Comparison of ENCODE assay signal across 14 mouse cellular contexts in genomic region chr9:83687904-83688303, GRCm38 (mm10).
DNase-seq lines count a peak whose midpoint lies in the region; TF ChIP-seq lines count a peak whose summit lies in the region.
"Had no signal": no experiment of that assay in that cellular context is flagged by ENCODE, and none has a peak within 500 bp of the region (broad histone marks: within the 10 kb centered on the region; RNA-seq: fewer than 3 reads in every experiment).

No protein-coding gene starts in this region.

- TF ChIP-seq EP300 in heart, adult 2 months (IDR thresholded peaks at IDR 0.05; ENCODE audit: insufficient read depth, low read depth, low read length): no peak

- no peaks in the 10 kb centered on the region for H3K27me3 ChIP-seq in heart, adult 2 months (ENCODE audit: control insufficient read depth, insufficient read depth, low read length)
- peaks cover 15% of the 10 kb centered on the region for H3K27me3 ChIP-seq in embryonic facial prominence, embryonic 10.5 days (replicated peaks; ENCODE audit: low read depth, poor library complexity, severe bottlenecking)
- H3K27me3 ChIP-seq: CH12.LX; embryonic facial prominence, embryonic 15.5 days had no signal

- peaks cover 9% of the 10 kb centered on the region for H3K4me1 ChIP-seq in heart, adult 2 months (ENCODE audit: control insufficient read depth, insufficient read depth, low read length)
- peaks cover 24% of the 10 kb centered on the region for H3K4me1 ChIP-seq in embryonic facial prominence, embryonic 10.5 days

- WGBS in heart, adult 2 months: 24% methylated on average over 3 of the region's 3 CpGs
- WGBS in embryonic facial prominence, embryonic 10.5 days: 65% methylated on average over 3 of the region's 3 CpGs

- no peak overlapping the region for H3K9ac ChIP-seq in heart, adult 2 months (ENCODE audit: low read depth, low read length)
- H3K9ac ChIP-seq: embryonic facial prominence, embryonic 15.5 days had no signal

- no peaks in the 10 kb centered on the region for H3K79me2 ChIP-seq in heart, adult 2 months (replicated peaks; ENCODE audit: control insufficient read depth, insufficient read depth, low read length)

- peak; percentile 25 to 34 for DNase-seq in heart, adult 2 months
- no peak for DNase-seq in heart, postnatal 25 days (ENCODE audit: low spot score)
- DNase-seq in layer of hippocampus, adult 2 months (ENCODE audit: low spot score in 2 of 2): no peak
- no peak for DNase-seq in layer of hippocampus, adult 9-11 months
- no peak for DNase-seq in embryonic facial prominence, embryonic 10.5 days (ENCODE audit: low spot score)
- DNase-seq in heart, postnatal 14 days: peak; percentile 14 to 29
- no peak for DNase-seq in retina, postnatal 1 day
- DNase-seq in ovary, adult 18-20 months (ENCODE audit: low spot score): no peak
- DNase-seq: cerebellum, adult 8-10 months; right cerebral cortex, postnatal 25 days; thymus, postnatal 4 days had no signal

- H3K36me3 ChIP-seq in heart, adult 2 months (ENCODE audit: control insufficient read depth, insufficient read depth, low read length): no peaks in the 10 kb centered on the region
- H3K36me3 ChIP-seq in embryonic facial prominence, embryonic 10.5 days (replicated peaks): no peaks in the 10 kb centered on the region
- H3K36me3 ChIP-seq: embryonic facial prominence, embryonic 15.5 days had no signal

- intact Hi-C loops in heart, adult 2 months (cut with DNase I): no loop called here
- intact Hi-C loops in heart, postnatal 25 days (cut with DNase I): no loop called here
- intact Hi-C loops in heart, postnatal 14 days (cut with DNase I): no loop called here

- H3K4me3 ChIP-seq in heart, adult 2 months: no peak overlapping the region
- H3K4me3 ChIP-seq in layer of hippocampus, adult 2 months: no peak overlapping the region
- no peak overlapping the region for H3K4me3 ChIP-seq in embryonic facial prominence, embryonic 10.5 days
- H3K4me3 ChIP-seq: embryonic facial prominence, embryonic 15.5 days had no signal

- H3K27ac ChIP-seq in heart, adult 2 months: peak overlapping the region; percentile 12; the same call in 1 of the 2 replicates
- peak overlapping the region; percentile 79 for H3K27ac ChIP-seq in layer of hippocampus, adult 2 months
- peak overlapping the region; percentile 41 for H3K27ac ChIP-seq in embryonic facial prominence, embryonic 10.5 days (replicated peaks)
- H3K27ac ChIP-seq: embryonic facial prominence, embryonic 15.5 days; macrophage had no signal

- no peaks in the 10 kb centered on the region for H3K9me3 ChIP-seq in embryonic facial prominence, embryonic 10.5 days
- H3K9me3 ChIP-seq: embryonic facial prominence, embryonic 15.5 days had no signal

- no peak for TF ChIP-seq POLR2A in heart, adult 2 months (IDR thresholded peaks at IDR 0.05; ENCODE audit: insufficient read depth, low read depth, low read length)

- TF ChIP-seq CTCF in heart, adult 2 months (IDR thresholded peaks at IDR 0.05): no peak
- TF ChIP-seq CTCF in layer of hippocampus, adult 2 months (conservative IDR thresholded peaks at IDR 0.05): no peak

Comparison
In these comparisons a context has a peak if more than half of its experiments do, and no peak if none do; other contexts are left out.
1. DNase-seq: peak in heart, adult 2 months (2 of 2) and heart, postnatal 14 days (2 of 2); none in heart, postnatal 25 days (single experiment), layer of hippocampus, adult 2 months (0 of 2), layer of hippocampus, adult 9-11 months (single experiment), embryonic facial prominence, embryonic 10.5 days (single experiment), retina, postnatal 1 day (single experiment) and ovary, adult 18-20 months (single experiment).
2. H3K27ac ChIP-seq: peak in every context shown above with its lines; median percentile 79 in layer of hippocampus, adult 2 months; 41 in embryonic facial prominence, embryonic 10.5 days; 12 in heart, adult 2 months.